Mouse (Mus musculus) gastrocnemius, adult 2 months (tissue): Measurements from ENCODE around the gene Dcp1b. TPM values are rescaled to one million over a fixed set of nuclear protein-coding genes. Genes with fewer than 3 reads are reported as not detected.
"Not testable (repeated sequence)": the region's sequence is repeated elsewhere in the genome, so short reads cannot be mapped to it uniquely, and the experiment has no call there.

Experiments used
- DNase-seq: peaks from one replicate; pipeline ENCODE4 v3.0.0; 2022
- H3K27ac ChIP-seq: fragments of 200-600 bp; 2 replicates; pipeline ENCODE4 v1.8.1; 2022; ENCODE audit warnings: mild to moderate bottlenecking
- H3K4me3 ChIP-seq: fragments of 200-600 bp; 2 replicates; pipeline ENCODE4 v1.8.1; 2022; ENCODE audit warnings: mild to moderate bottlenecking, moderate library complexity
- CTCF ChIP-seq: fragments of 200-600 bp; IDR thresholded peaks from 2 replicates; pipeline ENCODE4 v1.8.1; 2022; ENCODE audit warnings: antibody characterized with exemption, mild to moderate bottlenecking, moderate library complexity
- intact Hi-C: fragments of 180-260 bp; cut with DNase I; formaldehyde crosslinking; loops from one replicate; pipeline ENCODE4 v1.15.1; 2025
- total RNA-seq, 2 experiments: library from RNA; stranded (reverse); gene quantifications; 2 replicates each; pipeline ENCODE4 v1.2.3; 2021

The Dcp1b gene
- total RNA-seq, 2 experiments from 2014 or later: 4.3 to 4.8 TPM

DNA sequence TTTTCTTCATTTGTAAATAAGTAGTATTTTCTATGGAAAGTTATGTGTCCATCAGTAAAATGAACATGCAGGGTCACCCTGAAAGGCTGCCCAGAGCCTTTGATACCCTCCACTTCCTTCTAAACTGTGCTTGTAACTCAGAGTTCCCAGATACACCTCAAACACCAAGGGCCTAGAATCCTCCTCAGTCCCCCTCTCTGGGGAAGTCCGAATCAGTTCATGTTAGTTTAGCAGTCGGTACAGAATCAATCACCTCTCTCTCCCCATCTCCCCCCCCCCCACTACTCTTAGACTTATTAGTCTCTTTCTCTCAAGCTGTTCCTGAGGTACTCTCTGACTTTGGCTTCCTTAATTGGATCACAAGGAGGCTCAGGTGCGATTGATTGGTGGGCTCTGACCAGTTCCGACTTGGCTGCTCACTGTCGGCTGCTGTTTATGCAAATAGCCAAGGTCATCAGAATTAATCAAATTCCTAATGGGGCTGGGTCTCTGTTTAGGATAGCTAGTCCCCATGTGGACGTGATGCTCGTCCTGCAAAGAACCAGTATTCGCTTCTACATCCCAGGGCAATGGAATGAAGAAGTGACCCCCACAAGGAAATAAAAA, 24.3 kb downstream of the Dcp1b start:
- TF ChIP-seq CTCF: no peak
- H3K4me3 ChIP-seq: no peak overlapping the region
- no peak for DNase-seq
- H3K27ac ChIP-seq: no peak overlapping the region
- intact Hi-C loops: no loop called here

GRCm38 (mm10) chr6:119200362-119200761, 25.3 kb downstream of the Dcp1b start:
- no peak for TF ChIP-seq CTCF
- Histone ChIP-seq H3K27ac (no peak overlapping the region), H3K4me3 (no peak overlapping the region)
- DNase-seq: no peak
- intact Hi-C loops: no loop called here

GRCm38 (mm10) chr6:119201575-119201974, 26.5 kb downstream of the Dcp1b start:
- intact Hi-C loops: no loop called here
- H3K4me3 ChIP-seq: no peak overlapping the region
- no peak for DNase-seq
- TF ChIP-seq CTCF: no peak
- no peak overlapping the region for H3K27ac ChIP-seq

GRCm38 (mm10) chr6:119204286-119204685, 29.2 kb downstream of the Dcp1b start:
- DNase-seq: no peak
- no peak for TF ChIP-seq CTCF
- Histone ChIP-seq H3K4me3 (no peak overlapping the region), H3K27ac (no peak overlapping the region)
- intact Hi-C loops: no loop called here

DNA sequence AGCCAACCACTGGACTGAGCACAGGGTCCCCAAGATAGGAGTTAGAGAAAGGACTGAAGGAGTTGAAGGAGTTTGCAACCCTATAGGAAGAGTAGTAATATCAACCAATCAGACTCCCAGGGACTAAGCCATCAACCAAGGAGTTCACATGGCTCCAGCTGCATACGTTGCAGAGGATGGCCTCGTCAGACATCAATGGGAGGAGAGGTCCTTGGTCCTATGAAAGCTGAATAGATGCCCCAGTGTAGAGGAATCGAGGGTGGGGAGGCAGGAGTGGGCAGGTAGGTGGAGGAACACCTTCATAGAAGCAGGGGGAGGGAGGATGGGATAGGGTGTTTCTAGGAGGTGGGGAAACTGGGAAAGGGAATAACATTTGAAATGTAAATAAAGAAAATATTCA, 29.9 kb downstream of the Dcp1b start:
- Histone ChIP-seq H3K4me3 (no peak overlapping the region), H3K27ac (no peak overlapping the region)
- DNase-seq: no peak
- no peak for TF ChIP-seq CTCF
- intact Hi-C loops: no loop called here

- intact Hi-C loops, H3K27ac ChIP-seq, DNase-seq, H3K4me3 ChIP-seq: not testable (repeated sequence)
Measured at GRCm38 (mm10) chr6:119206006-119206405, 31.0 kb downstream of the Dcp1b start.

GRCm38 (mm10) chr6:119213375-119213774, 38.3 kb downstream of the Dcp1b start:
- H3K27ac ChIP-seq: no peak overlapping the region
- intact Hi-C loops: no loop called here
- TF ChIP-seq CTCF: no peak
- no peak for DNase-seq
- H3K4me3 ChIP-seq: no peak overlapping the region

- intact Hi-C loops: no loop called here
- no peak overlapping the region for H3K27ac ChIP-seq
- H3K4me3 ChIP-seq: no peak overlapping the region
- no peak for DNase-seq
- no peak for TF ChIP-seq CTCF
Measured at GRCm38 (mm10) chr6:119214190-119214589, 39.1 kb downstream of the Dcp1b start.

DNA sequence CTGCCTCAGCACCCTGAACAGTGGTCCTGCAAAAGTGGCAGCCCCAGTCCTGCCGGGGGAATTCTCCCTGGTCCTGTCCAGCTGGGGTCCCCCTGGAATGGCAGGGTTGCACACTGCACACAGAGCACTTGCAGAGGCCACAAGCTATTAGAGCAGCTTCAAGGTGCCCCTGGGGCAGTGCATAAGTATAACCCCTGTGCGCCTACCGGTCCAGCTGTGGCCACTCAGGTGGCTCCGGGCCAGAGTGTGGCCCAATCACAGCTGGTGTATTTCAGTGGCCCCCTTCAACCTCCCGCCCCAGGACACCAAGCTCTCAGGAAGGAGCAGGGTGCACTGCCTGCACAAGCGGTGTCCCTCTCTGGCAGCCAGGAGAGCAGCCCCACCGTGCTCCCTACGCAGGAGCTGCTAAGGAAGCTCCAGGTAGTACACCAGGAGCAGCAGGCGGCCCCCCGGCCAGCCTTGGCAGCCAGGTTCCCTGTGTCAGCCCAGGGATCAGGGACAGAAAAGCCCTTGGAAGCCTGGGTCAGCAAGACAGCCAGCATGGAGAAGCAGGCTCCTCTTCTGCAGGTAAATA, 40.1 kb downstream of the Dcp1b start:
- DNase-seq: no peak
- Histone ChIP-seq H3K27ac (no peak overlapping the region), H3K4me3 (no peak overlapping the region)
- TF ChIP-seq CTCF: no peak
- intact Hi-C loops: no loop called here

DNA sequence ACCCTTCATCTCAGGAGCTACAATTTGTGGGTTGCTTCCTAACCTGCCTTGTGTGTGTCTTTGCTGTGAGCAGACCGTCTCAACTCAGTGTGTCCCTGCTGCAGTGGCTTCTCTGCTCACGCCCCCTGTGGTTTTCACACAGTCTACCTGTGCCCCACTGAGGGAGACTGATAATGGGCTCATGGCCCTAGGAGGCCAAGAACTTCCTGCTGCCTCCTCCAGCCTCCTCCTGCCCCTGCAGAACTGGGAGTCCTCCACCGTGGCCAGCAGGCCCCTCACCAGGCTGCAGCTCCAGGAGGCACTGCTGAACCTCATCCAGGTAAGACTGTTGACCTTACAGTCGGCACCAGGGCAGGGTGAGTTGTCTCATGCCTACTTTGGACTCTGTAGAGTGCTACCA, 42.6 kb downstream of the Dcp1b start:
- Histone ChIP-seq H3K4me3 (no peak overlapping the region), H3K27ac (no peak overlapping the region)
- intact Hi-C loops: no loop called here
- no peak for TF ChIP-seq CTCF
- DNase-seq: no peak

- intact Hi-C loops: no loop called here
- TF ChIP-seq CTCF: no peak
- H3K27ac ChIP-seq: no peak overlapping the region
Measured at GRCm38 (mm10) chr6:119218591-119218990, 43.5 kb downstream of the Dcp1b start.

GRCm38 (mm10) chr6:119219237-119219870, 44.3 kb downstream of the Dcp1b start:
- intact Hi-C loops: no loop called here
- no peak for TF ChIP-seq CTCF
- no peak for DNase-seq
- H3K27ac ChIP-seq: no peak overlapping the region
- H3K4me3 ChIP-seq: no peak overlapping the region

More at GRCm38 (mm10) chr6:119218591-119218990, 43.5 kb downstream of the Dcp1b start:
- no peak overlapping the region for H3K4me3 ChIP-seq
- DNase-seq: no peak

DNA sequence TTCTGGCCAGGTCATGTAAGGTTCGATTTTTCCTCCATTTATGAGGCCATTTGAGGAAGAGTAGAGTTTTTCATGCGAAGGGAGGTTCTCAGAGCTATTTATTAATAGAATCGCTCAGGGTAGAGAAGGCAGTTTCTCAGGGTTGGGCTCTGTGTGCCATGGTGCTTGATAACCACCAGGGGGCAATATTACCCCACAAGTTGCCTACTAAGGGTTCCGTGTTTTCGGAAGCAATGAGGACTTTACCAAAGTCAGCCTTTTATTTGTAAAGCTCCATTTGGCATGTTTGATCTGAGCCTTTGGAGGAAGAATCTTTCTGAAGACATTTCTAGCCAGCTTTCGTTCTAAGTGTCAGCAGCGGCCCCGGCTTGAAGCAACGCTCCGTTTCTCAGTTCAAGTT, 45.2 kb downstream of the Dcp1b start:
- TF ChIP-seq CTCF: peak; percentile 95
- no peak overlapping the region for H3K27ac ChIP-seq
- no peak for DNase-seq
- intact Hi-C loops: loop anchor here (1.0 kb wide), 3 partner anchors 128 to 224 kb away; no protein-coding TSS in a partner anchor
- no peak overlapping the region for H3K4me3 ChIP-seq
